34 mouse cellular contexts compared by ENCODE assay signal in genomic region chr8:123280302-123281094, GRCm38 (mm10). TPM values are rescaled to one million over a fixed set of nuclear protein-coding genes. Genes with fewer than 3 reads are reported as not detected.
DNase-seq lines count a peak whose midpoint lies in the region; ATAC-seq and TF ChIP-seq lines count a peak whose summit lies in the region.
"Had no signal": no experiment of that assay in that cellular context is flagged by ENCODE, and none has a peak within 500 bp of the region (broad histone marks: within the 10 kb centered on the region; RNA-seq: fewer than 3 reads in every experiment).

No protein-coding gene starts in this region.

- H3K27ac ChIP-seq in lung, postnatal 0 days (ENCODE audit: low read length), result no peak overlapping the region
- no peak overlapping the region for H3K27ac ChIP-seq in forebrain, embryonic 10.5 days
- H3K27ac ChIP-seq: embryonic facial prominence, embryonic 13.5 days; gastrocnemius, adult 2 months; hindbrain, postnatal 0 days; layer of hippocampus, adult 2 months; limb, embryonic 13.5 days; midbrain, embryonic 15.5 days; neural tube, embryonic 13.5 days; stomach, postnatal 0 days had no signal

- H3K4me1 ChIP-seq in lung, postnatal 0 days (ENCODE audit: insufficient read depth, low read depth, low read length), result no peaks in the 10 kb centered on the region
- no peaks in the 10 kb centered on the region for H3K4me1 ChIP-seq in forebrain, embryonic 10.5 days
- H3K4me1 ChIP-seq: embryonic facial prominence, embryonic 13.5 days; limb, embryonic 13.5 days; midbrain, embryonic 15.5 days; neural tube, embryonic 13.5 days had no signal

- no peak for TF ChIP-seq CTCF in lung, postnatal 0 days (IDR thresholded peaks at IDR 0.05)

- peak; percentile 48 for ATAC-seq in lung, postnatal 0 days
- ATAC-seq in common myeloid progenitor, adult 5-6 weeks (replicated peaks; ENCODE audit: low read depth, poor library complexity, severe bottlenecking), result peak; percentile 65
- ATAC-seq in megakaryocyte, adult 5-6 weeks (ENCODE audit: poor library complexity, severe bottlenecking), result peak; percentile 80
- ATAC-seq: forebrain, embryonic 14.5 days; hindbrain, postnatal 0 days; intestine, embryonic 16.5 days; midbrain, embryonic 15.5 days; Patski had no signal

- no peak overlapping the region for H3K4me2 ChIP-seq in lung, postnatal 0 days (replicated peaks; ENCODE audit: low read depth, low read length)
- H3K4me2 ChIP-seq: embryonic facial prominence, embryonic 13.5 days; heart, embryonic 11.5 days; limb, embryonic 13.5 days; midbrain, embryonic 15.5 days; neural tube, embryonic 13.5 days had no signal

- H3K27me3 ChIP-seq in lung, postnatal 0 days (replicated peaks; ENCODE audit: insufficient read depth, low read length), result no peaks in the 10 kb centered on the region
- no peaks in the 10 kb centered on the region for H3K27me3 ChIP-seq in forebrain, embryonic 10.5 days (ENCODE audit: poor library complexity, severe bottlenecking)
- H3K27me3 ChIP-seq: CH12.LX; embryonic facial prominence, embryonic 13.5 days; limb, embryonic 13.5 days; midbrain, embryonic 15.5 days; neural tube, embryonic 13.5 days; Patski had no signal

- WGBS in lung, postnatal 0 days, result 84% methylated on average over 13 of the region's 13 CpGs
- 88% methylated on average over 13 of the region's 13 CpGs for WGBS in forebrain, embryonic 10.5 days

- no peak overlapping the region for H3K9ac ChIP-seq in lung, postnatal 0 days (replicated peaks; ENCODE audit: low read depth)
- H3K9ac ChIP-seq: embryonic facial prominence, embryonic 13.5 days; limb, embryonic 13.5 days; midbrain, embryonic 15.5 days; neural tube, embryonic 13.5 days had no signal

- H3K9me3 ChIP-seq in lung, postnatal 0 days (ENCODE audit: low read length), result no peaks in the 10 kb centered on the region
- H3K9me3 ChIP-seq in forebrain, embryonic 10.5 days, result no peaks in the 10 kb centered on the region
- H3K9me3 ChIP-seq: embryonic facial prominence, embryonic 13.5 days; G1E; limb, embryonic 13.5 days; midbrain, embryonic 15.5 days; neural tube, embryonic 13.5 days had no signal

- peak; percentile 44 for DNase-seq in lung, postnatal 0 days (ENCODE audit: low spot score)
- DNase-seq in lung, postnatal 10 days, result no peak
- DNase-seq in thymus, postnatal 36 days, result no peak
- no peak for DNase-seq in forebrain, embryonic 10.5 days (ENCODE audit: extremely low spot score, low spot score)
- no peak for DNase-seq in layer of hippocampus, postnatal 14 days (ENCODE audit: low spot score in 2 of 2)
- DNase-seq: adrenal gland, postnatal 36 days; B cell, adult 2 months; cerebellum, adult 18-20 months; cerebellum, postnatal 25 days; embryo, embryonic 11 days; gastrocnemius, adult 2 months; heart, adult 11 months; kidney, adult 9 months; kidney, postnatal 14 days; layer of hippocampus, postnatal 36 days; right cerebral cortex, adult 18-20 months; right cerebral cortex, postnatal 4 days had no signal

- no peak for TF ChIP-seq EP300 in lung, postnatal 0 days (IDR thresholded peaks at IDR 0.05)

- H3K4me3 ChIP-seq in lung, postnatal 0 days (ENCODE audit: low read depth, low read length), result no peak overlapping the region
- H3K4me3 ChIP-seq in forebrain, embryonic 10.5 days, result no peak overlapping the region
- H3K4me3 ChIP-seq: embryonic facial prominence, embryonic 13.5 days; erythroblast, embryonic 14.5 days; gastrocnemius, adult 2 months; layer of hippocampus, adult 2 months; limb, embryonic 13.5 days; midbrain, embryonic 15.5 days; myocyte; neural tube, embryonic 13.5 days had no signal

- no peaks in the 10 kb centered on the region for H3K36me3 ChIP-seq in lung, postnatal 0 days (ENCODE audit: insufficient read depth, low read length)
- peaks cover 88% of the 10 kb centered on the region for H3K36me3 ChIP-seq in forebrain, embryonic 10.5 days (replicated peaks)
- H3K36me3 ChIP-seq: midbrain, embryonic 15.5 days; neural tube, embryonic 13.5 days had no signal

RNA-seq across cellular contexts. Expression of gene Vps9d1, which starts 26.4 kb away (rescaled TPM):
- 14.0 and 14.3 TPM in 2 replicates for polyA plus RNA-seq in lung, postnatal 0 days (2015; fragmentation: Nextera tagmentation; extraction: Ambion mirVana)
- 6.3 and 14.2 TPM in 2 replicates for total RNA-seq in common myeloid progenitor, adult 5-6 weeks (2017)
- 19.3 and 19.7 TPM in 2 replicates for total RNA-seq in megakaryocyte, adult 5-6 weeks (2015)
- 23.8 and 27.7 TPM in 2 replicates for total RNA-seq in megakaryocyte, adult 5-6 weeks (2017)
- 21.2 and 23.5 TPM in 2 replicates for polyA plus RNA-seq in forebrain, embryonic 10.5 days (2016; fragmentation: Nextera tagmentation; extraction: Ambion mirVana)
- 10 to 100 TPM; 56.3 to 58.0 TPM for total RNA-seq in layer of hippocampus, postnatal 14 days (2021)

RNA-seq across cellular contexts. Expression of gene Zfp276, which starts 26.5 kb away (rescaled TPM):
- 14.4 and 14.6 TPM in 2 replicates for polyA plus RNA-seq in lung, postnatal 0 days (2015; fragmentation: Nextera tagmentation; extraction: Ambion mirVana)
- 8.2 and 9.1 TPM in 2 replicates for total RNA-seq in common myeloid progenitor, adult 5-6 weeks (2017)
- total RNA-seq in megakaryocyte, adult 5-6 weeks (2015), result 13.5 and 16.4 TPM in 2 replicates
- total RNA-seq in megakaryocyte, adult 5-6 weeks (2017), result 15.7 and 30.6 TPM in 2 replicates
- 23.4 and 24.0 TPM in 2 replicates for polyA plus RNA-seq in forebrain, embryonic 10.5 days (2016; fragmentation: Nextera tagmentation; extraction: Ambion mirVana)
- total RNA-seq in layer of hippocampus, postnatal 14 days (2021), result 10 to 100 TPM; 22.4 to 23.3 TPM

RNA-seq across cellular contexts. Expression of gene Fanca, which starts 37.9 kb away (rescaled TPM):
- 4.5 and 6.0 TPM in 2 replicates for polyA plus RNA-seq in lung, postnatal 0 days (2015; fragmentation: Nextera tagmentation; extraction: Ambion mirVana)
- total RNA-seq in common myeloid progenitor, adult 5-6 weeks (2017), result 23.1 and 43.3 TPM in 2 replicates
- 29.5 and 36.3 TPM in 2 replicates for total RNA-seq in megakaryocyte, adult 5-6 weeks (2015)
- 37.9 and 50.2 TPM in 2 replicates for total RNA-seq in megakaryocyte, adult 5-6 weeks (2017)
- 49.6 and 52.3 TPM in 2 replicates for polyA plus RNA-seq in forebrain, embryonic 10.5 days (2016; fragmentation: Nextera tagmentation; extraction: Ambion mirVana)
- 1 to 10 TPM; 2.6 to 5.3 TPM for total RNA-seq in layer of hippocampus, postnatal 14 days (2021)
- total RNA-seq: gastrocnemius, adult 2 months had no signal

RNA-seq across cellular contexts. Expression of gene Spata2l, which starts 44.5 kb away (rescaled TPM):
- polyA plus RNA-seq in lung, postnatal 0 days (2015; fragmentation: Nextera tagmentation; extraction: Ambion mirVana), result 4.8 TPM in 2 replicates
- 1.8 and 3.8 TPM in 2 replicates for total RNA-seq in common myeloid progenitor, adult 5-6 weeks (2017)
- 5.4 and 5.5 TPM in 2 replicates for total RNA-seq in megakaryocyte, adult 5-6 weeks (2015)
- total RNA-seq in megakaryocyte, adult 5-6 weeks (2017), result 2.2 and 4.7 TPM in 2 replicates
- 1.4 and 1.8 TPM in 2 replicates for polyA plus RNA-seq in forebrain, embryonic 10.5 days (2016; fragmentation: Nextera tagmentation; extraction: Ambion mirVana)
- 100 to 1,000 TPM; 106 to 111 TPM for total RNA-seq in layer of hippocampus, postnatal 14 days (2021)

RNA-seq across cellular contexts. Expression of gene Spire2, which starts 52.0 kb away (rescaled TPM):
- 1.6 and 2.0 TPM in 2 replicates for polyA plus RNA-seq in lung, postnatal 0 days (2015; fragmentation: Nextera tagmentation; extraction: Ambion mirVana)
- total RNA-seq in common myeloid progenitor, adult 5-6 weeks (2017), result 2.9 TPM in 2 replicates
- 0.07 TPM in 1 of 2 replicates, not detected in the other for total RNA-seq in megakaryocyte, adult 5-6 weeks (2015)
- total RNA-seq in megakaryocyte, adult 5-6 weeks (2017), result not detected in 2 replicates
- polyA plus RNA-seq in forebrain, embryonic 10.5 days (2016; fragmentation: Nextera tagmentation; extraction: Ambion mirVana), result 6.5 and 6.9 TPM in 2 replicates
- total RNA-seq in layer of hippocampus, postnatal 14 days (2021), result 10 to 100 TPM; 15.4 to 15.6 TPM
- total RNA-seq: gastrocnemius, adult 2 months had no signal
